Mouse (Mus musculus): ENCODE measurements around the gene Tgfbr2. TPM values are rescaled to one million over a fixed set of nuclear protein-coding genes. Genes with fewer than 3 reads are reported as not detected.

Tgfbr2 gene
- total and polyA plus RNA-seq, 3 experiments = 19.6 to 46.3 (median 42.8) TPM

GRCm38 (mm10) chr9:116088912-116089311 lies 86.2 kb downstream of the Tgfbr2 start:
- H3K9me3 ChIP-seq (replicated peaks; ENCODE audit: low read length) = no peaks in the 10 kb centered on the region
- DNase-seq (ENCODE audit: extremely low read depth) = peak; percentile 27
- peaks cover 57 to 73% of the 10 kb centered on the region in 2 experiments for H3K36me3 ChIP-seq (replicated peaks in 1 of 2; ENCODE audit: control insufficient read depth in 1 of 2, insufficient read depth in 1 of 2, low read length in 1 of 2)
- in situ Hi-C loops (cut with MboI; ENCODE audit: low pct_ligation_motif_present, low pct_unique_long_range_greater_than_20kb, low sequenced_read_pairs) (loop anchor here (10.0 kb wide), 2 partner anchors 86 to 236 kb away; partner anchors contain the start of gene Tgfbr2), dilution Hi-C loops (cut with MboI; ENCODE audit: extremely low pct_ligation_motif_present, extremely low pct_unique_long_range_greater_than_20kb, low sequenced_read_pairs) (no loop called here)
- no peak overlapping the region for H3K4me3 ChIP-seq (replicated peaks in 1 of 3; ENCODE audit: low read depth in 2 of 3, low read length in 2 of 3, poor library complexity in 1 of 3)
- peaks cover 4 to 22% of the 10 kb centered on the region in 2 experiments for H3K4me1 ChIP-seq (ENCODE audit: control insufficient read depth in 1 of 2, insufficient read depth in 2 of 2)
- no peaks in the 10 kb centered on the region for H3K27me3 ChIP-seq (replicated peaks)
- no peak overlapping the region; the same call in 1 of the 2 replicates for H3K27ac ChIP-seq (ENCODE audit: insufficient read depth, low read depth)
- H3K9ac ChIP-seq (ENCODE audit: insufficient read depth, low read depth) = no peak overlapping the region
- H3K4me2 ChIP-seq (ENCODE audit: insufficient read depth, low read depth, poor library complexity, severe bottlenecking) = no peak overlapping the region
- H3K79me2 ChIP-seq (replicated peaks; ENCODE audit: control insufficient read depth, extremely low read depth, insufficient read depth, poor library complexity, severe bottlenecking) = no peaks in the 10 kb centered on the region
- TF ChIP-seq GABPA (IDR thresholded peaks at IDR 0.05; ENCODE audit: insufficient replicate concordance, low read depth, low read length) = no peak
- TF ChIP-seq ZKSCAN1 (IDR thresholded peaks at IDR 0.05; ENCODE audit: borderline replicate concordance, low read depth, low read length) = no peak
- TF ChIP-seq MXI1 (IDR thresholded peaks at IDR 0.05; ENCODE audit: low read depth, low read length) = no peak
- no peak; the same call in 1 of the 2 replicates for TF ChIP-seq RAD21 (IDR thresholded peaks at IDR 0.05; ENCODE audit: low read depth, low read length)
- TF ChIP-seq SMC3 (IDR thresholded peaks at IDR 0.05; ENCODE audit: low read depth, low read length) = peak; percentile 26; the same call in 1 of the 2 replicates
- no peak for TF ChIP-seq KAT2A (IDR thresholded peaks at IDR 0.05; ENCODE audit: insufficient replicate concordance, low read length)
- no peak for TF ChIP-seq ELF1 (IDR thresholded peaks at IDR 0.05; ENCODE audit: low read depth, low read length)
- no peak for TF ChIP-seq NRF1 (IDR thresholded peaks at IDR 0.05; ENCODE audit: low read depth, low read length)
- TF ChIP-seq MYC (IDR thresholded peaks at IDR 0.05; ENCODE audit: low read depth, low read length) = no peak
- TF ChIP-seq PAX5 (IDR thresholded peaks at IDR 0.05; ENCODE audit: low read length) = no peak
- no peak for TF ChIP-seq BHLHE40 (IDR thresholded peaks at IDR 0.05; ENCODE audit: low read depth, low read length)
- peak; percentile 13 to 53; a peak in 2 of 4 replicates for TF ChIP-seq CTCF (conservative IDR thresholded peaks at IDR 0.05 in 1 of 2, IDR thresholded peaks at IDR 0.05 in 1 of 2; ENCODE audit: low read depth in 2 of 2, low read length in 2 of 2)
- no peak for TF ChIP-seq TCF12 (IDR thresholded peaks at IDR 0.05; ENCODE audit: low read depth, low read length)
- no peak for TF ChIP-seq E2F4 (IDR thresholded peaks at IDR 0.05; ENCODE audit: insufficient replicate concordance, low read depth, low read length)
- no peak for TF ChIP-seq USF2 (conservative IDR thresholded peaks at IDR 0.05; ENCODE audit: low read depth, low read length)

- Histone ChIP-seq H3K4me2 (ENCODE audit: insufficient read depth, low read depth, poor library complexity, severe bottlenecking) (no peak overlapping the region), H3K27me3 (replicated peaks) (no peaks in the 10 kb centered on the region), H3K9me3 (replicated peaks; ENCODE audit: low read length) (no peaks in the 10 kb centered on the region), H3K9ac (ENCODE audit: insufficient read depth, low read depth) (no peak overlapping the region), H3K4me3 (replicated peaks in 1 of 3; ENCODE audit: low read depth in 2 of 3, low read length in 2 of 3, poor library complexity in 1 of 3) (no peak overlapping the region), H3K79me2 (replicated peaks; ENCODE audit: control insufficient read depth, extremely low read depth, insufficient read depth, poor library complexity, severe bottlenecking) (no peaks in the 10 kb centered on the region), H3K36me3 (replicated peaks in 1 of 2; ENCODE audit: control insufficient read depth in 1 of 2, insufficient read depth in 1 of 2, low read length in 1 of 2) (peaks cover 48 to 64% of the 10 kb centered on the region in 2 experiments), H3K27ac (ENCODE audit: insufficient read depth, low read depth) (no peak overlapping the region), H3K4me1 (ENCODE audit: control insufficient read depth in 1 of 2, insufficient read depth in 2 of 2) (peaks cover 9 to 31% of the 10 kb centered on the region in 2 experiments)
- peak; percentile 84 for DNase-seq (ENCODE audit: extremely low read depth)
- dilution Hi-C loops (cut with MboI; ENCODE audit: extremely low pct_ligation_motif_present, extremely low pct_unique_long_range_greater_than_20kb, low sequenced_read_pairs) (no loop called here), in situ Hi-C loops (cut with MboI; ENCODE audit: low pct_ligation_motif_present, low pct_unique_long_range_greater_than_20kb, low sequenced_read_pairs) (loop anchor here (10.0 kb wide), 2 partner anchors 87 to 237 kb away; partner anchors contain the start of gene Tgfbr2)
- TF ChIP-seq JUN (IDR thresholded peaks at IDR 0.05; ENCODE audit: insufficient read depth, low read depth, low read length) (no peak), MAFK (IDR thresholded peaks at IDR 0.05; ENCODE audit: insufficient replicate concordance, low read length) (no peak), IRF4 (IDR thresholded peaks at IDR 0.05; ENCODE audit: low read depth, low read length) (peak; percentile 21; the same call in 1 of the 2 replicates), RCOR1 (conservative IDR thresholded peaks at IDR 0.05; ENCODE audit: low read depth, low read length) (no peak), JUND (conservative IDR thresholded peaks at IDR 0.05; ENCODE audit: low read depth, low read length) (no peak), ETS1 (conservative IDR thresholded peaks at IDR 0.05; ENCODE audit: low read depth, low read length) (no peak), USF2 (conservative IDR thresholded peaks at IDR 0.05; ENCODE audit: low read depth, low read length) (no peak), GABPA (IDR thresholded peaks at IDR 0.05; ENCODE audit: insufficient replicate concordance, low read depth, low read length) (no peak), ZC3H11A (IDR thresholded peaks at IDR 0.05; ENCODE audit: low read depth, low read length) (no peak), KAT2A (IDR thresholded peaks at IDR 0.05; ENCODE audit: insufficient replicate concordance, low read length) (no peak), SMC3 (IDR thresholded peaks at IDR 0.05; ENCODE audit: low read depth, low read length) (peak; percentile 69), MAZ (IDR thresholded peaks at IDR 0.05; ENCODE audit: low read depth, low read length) (no peak), ELF1 (IDR thresholded peaks at IDR 0.05; ENCODE audit: low read depth, low read length) (peak; percentile 78), RAD21 (IDR thresholded peaks at IDR 0.05; ENCODE audit: low read depth, low read length) (peak; percentile 76), MXI1 (IDR thresholded peaks at IDR 0.05; ENCODE audit: low read depth, low read length) (no peak), CHD1 (IDR thresholded peaks at IDR 0.05; ENCODE audit: low read depth, low read length) (no peak), SIN3A (IDR thresholded peaks at IDR 0.05; ENCODE audit: low read length) (no peak), HCFC1 (IDR thresholded peaks at IDR 0.05; ENCODE audit: low read depth, low read length) (peak; percentile 57), USF1 (IDR thresholded peaks at IDR 0.05; ENCODE audit: low read depth, low read length) (no peak), E2F4 (IDR thresholded peaks at IDR 0.05; ENCODE audit: insufficient replicate concordance, low read depth, low read length) (no peak), CHD2 (IDR thresholded peaks at IDR 0.05; ENCODE audit: low read length) (no peak), CTCF (conservative IDR thresholded peaks at IDR 0.05 in 1 of 2, IDR thresholded peaks at IDR 0.05 in 1 of 2; ENCODE audit: low read depth in 2 of 2, low read length in 2 of 2) (peak; percentile 73 to 83), UBTF (IDR thresholded peaks at IDR 0.05; ENCODE audit: low read depth, low read length) (no peak), TCF12 (IDR thresholded peaks at IDR 0.05; ENCODE audit: low read depth, low read length) (no peak), MYC (IDR thresholded peaks at IDR 0.05; ENCODE audit: low read depth, low read length) (no peak)
These were observed 87.3 kb downstream of the Tgfbr2 start for GRCm38 (mm10) chr9:116087880-116088279.

All from CH12.LX (cell line).